Mouse (Mus musculus): ENCODE results near the gene Nrtn.

The Nrtn gene

DNA sequence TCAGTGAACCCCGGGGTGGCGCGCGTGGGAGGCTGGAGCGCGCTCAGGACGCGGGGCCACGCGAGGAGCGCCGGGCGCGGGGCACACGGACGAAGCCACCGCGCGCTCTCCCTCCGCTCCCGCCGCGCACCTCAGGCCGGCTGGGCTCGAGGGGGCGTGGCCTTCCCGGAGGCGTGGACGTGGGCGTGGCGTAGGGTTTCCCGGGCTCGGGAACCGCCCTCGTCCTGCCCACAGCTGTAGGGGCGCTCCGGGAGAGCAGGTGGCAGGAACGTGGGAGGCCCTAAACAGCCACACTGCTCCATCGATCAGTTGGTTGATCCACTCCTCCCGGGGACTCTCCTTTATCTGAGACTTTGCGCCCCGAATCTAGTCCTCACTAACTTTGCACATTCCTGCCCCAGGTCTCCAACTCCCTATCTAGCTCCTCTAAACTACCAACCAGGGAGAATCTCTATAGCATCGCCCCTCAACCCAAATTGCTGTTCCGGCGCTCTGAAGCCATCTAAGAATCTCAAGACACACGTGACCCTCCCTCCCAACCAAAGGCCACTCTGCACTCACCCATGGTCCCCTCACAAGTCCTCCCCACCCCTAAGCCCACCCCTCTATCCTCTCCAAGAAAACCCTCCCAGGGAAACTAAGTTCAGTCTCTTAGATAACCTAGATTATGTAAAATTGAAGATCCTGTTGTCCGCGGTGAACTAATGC lies at the start of gene Nrtn:
Nrtn (minus strand) TSS at position 115 of the 708 bp plus-strand sequence.
- peak; percentile 91 for DNase-seq

DNA sequence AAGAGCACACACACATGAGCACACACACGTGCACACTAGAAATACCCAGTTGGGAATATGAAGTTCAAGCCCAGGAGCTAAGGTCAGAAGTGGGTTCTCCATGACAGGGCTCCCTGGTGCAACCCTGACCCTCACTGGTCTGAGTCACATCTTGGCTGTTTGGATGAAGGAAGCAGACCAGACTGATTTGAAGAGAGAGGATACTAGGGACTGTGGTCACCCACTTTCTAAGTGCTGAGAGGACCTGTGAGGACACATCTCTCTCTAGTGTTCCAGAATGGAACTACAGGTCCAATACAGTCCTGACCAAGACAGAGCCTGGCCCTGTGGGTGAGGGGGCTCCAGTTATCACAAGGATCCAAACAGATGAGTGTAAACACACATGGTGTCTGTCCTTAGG lies 48.5 kb upstream of the Nrtn start:
- DNase-seq = no peak

DNA sequence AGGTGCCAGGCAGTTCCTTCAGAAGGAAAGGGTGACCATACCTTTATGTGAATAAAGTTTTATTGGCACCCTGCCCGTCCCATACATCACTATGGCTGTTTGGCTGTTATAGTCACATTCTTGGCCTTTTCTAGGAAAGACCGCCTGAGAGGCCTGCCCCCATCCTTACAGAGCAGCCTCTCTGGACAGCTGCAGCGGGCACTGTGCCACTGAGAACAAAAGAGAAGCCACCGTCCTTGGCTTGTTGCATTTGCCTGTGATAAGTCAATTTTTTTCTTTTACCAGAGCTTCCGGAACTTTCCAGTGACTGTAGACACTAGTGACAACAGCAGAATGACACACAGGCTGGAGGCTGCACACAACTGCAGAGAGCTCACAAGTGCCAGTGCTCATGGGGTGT lies 47.6 kb upstream of the Nrtn start:
- no peak for DNase-seq

DNA sequence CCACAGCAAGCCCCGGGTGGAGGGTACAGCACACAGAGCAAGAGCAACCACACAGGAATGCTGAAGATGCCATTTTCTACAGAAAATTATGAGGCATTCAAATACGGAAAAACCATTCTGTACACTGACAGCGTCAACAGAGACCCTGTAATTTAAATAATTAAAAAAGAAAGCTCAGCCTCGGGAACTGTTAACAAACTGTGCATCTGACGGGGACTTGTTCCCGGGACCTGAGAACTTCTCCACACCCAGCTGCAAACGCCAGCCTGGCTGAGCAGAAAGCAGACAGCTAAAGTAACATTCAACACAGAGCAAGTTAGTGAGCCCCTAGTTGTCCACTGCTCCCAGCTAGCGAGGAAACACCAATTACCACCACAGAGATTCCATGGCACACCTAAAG lies 44.7 kb upstream of the Nrtn start:
- DNase-seq = no peak

DNA sequence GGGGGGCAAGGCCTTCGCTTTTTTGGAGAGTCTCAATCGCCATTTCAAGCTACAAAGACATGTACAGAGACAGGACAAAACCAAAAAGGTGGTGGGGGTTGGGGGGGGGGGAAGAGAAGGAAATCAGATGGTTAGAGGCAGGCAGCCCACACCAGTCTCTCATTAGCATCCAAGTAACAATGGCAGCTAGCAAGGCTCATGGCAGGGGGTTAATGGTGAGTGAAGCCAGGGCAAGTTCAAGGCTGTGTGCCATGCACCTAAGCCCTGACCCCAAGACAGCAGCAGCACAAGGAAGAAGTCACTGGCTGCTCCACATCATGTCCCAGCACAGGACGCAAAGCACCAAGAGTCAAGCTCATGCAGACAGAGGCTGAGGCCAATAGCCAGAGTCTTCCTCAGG lies 41.9 kb upstream of the Nrtn start:
- DNase-seq = no peak

DNA sequence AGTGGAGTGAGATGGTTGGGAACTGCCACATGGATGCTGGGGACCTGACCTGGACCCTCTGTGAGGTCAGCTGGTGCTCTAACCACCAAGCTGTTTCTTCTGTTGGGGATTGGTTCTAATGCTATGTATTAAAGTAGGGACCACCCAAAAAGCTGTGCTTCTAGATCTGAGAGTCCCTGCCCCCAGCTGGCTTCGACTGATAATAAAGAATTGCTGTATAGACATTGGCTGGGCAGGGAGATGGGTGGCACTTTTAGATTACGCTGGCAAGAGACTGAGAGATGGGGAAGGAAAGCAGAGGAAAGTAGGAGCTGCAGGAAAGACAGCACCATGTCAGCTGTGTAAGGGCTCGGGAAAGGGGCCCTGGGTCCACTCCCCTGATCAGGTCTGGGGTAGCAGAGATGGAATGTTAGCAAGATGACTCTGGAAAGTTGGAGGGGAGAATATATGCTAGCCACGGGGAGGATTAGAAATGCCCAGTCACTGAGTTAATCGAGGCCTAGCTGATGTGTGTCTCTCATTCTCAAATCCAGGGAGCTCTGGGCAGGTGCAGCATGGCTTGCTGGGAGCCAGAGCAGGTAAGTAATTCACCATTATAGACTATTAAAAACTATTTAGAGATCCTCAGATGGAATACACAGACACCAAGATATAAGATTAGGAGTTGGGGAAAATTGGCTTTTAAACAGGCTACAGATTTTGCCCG lies 36.4 kb upstream of the Nrtn start:
- no peak for DNase-seq

DNA sequence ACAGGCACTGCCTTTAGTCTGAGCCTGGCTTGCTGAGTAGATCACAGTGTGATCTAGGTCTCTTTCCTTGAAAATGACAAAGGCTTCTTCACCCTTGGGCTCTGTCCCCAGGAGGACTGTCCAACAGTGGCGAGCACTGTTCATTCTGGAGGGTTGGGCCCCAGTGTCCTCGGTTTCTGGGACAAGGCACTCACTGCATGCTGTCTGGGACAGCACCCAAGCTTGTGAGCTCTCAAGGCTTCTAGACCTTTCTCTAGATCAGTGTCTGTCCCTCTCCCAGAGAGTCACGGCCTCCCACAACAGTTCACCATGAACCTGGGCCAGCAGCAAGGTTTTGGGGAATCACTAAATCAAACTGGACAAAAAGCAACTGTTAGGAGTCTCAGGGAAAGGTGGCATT lies 35.3 kb upstream of the Nrtn start:
- DNase-seq = no peak

DNA sequence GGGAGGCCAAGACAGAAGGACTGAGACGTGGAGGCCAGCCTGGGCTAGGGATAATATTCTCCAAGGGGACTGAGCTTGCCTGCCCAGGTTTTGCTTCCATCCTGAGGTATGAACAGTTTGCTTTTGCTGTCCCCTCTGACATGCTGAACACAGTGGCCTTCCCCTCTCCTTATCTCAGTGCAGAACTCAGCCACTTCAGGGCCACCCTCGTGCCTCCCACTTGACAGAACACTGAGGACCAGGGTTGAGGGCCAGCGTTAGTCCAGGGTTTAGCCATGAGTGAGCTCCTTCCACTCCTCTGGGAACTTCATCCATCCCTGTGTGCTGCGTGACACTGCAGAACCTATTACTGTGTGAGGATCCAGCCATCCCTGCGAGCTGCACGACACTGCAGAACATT lies 32.0 kb upstream of the Nrtn start:
- no peak for DNase-seq

DNA sequence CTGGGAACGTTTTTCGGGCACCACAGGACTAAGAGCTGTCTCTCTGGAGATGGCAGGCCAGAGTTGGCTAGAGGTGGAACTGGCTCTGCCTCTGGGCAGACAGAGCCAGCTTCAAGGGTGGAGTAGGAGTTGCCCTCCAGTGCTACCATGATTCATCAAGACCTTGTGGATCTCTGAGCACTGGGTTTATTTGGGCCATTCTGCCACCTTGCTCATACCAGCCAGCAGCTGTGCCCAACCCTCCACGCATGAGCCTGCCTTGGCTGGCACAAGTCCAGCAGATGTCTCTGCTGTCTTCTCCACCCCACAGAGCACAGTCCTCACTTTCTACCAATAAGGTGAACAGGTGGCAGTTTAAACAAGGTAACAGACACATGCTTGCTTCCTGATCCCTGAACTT lies 31.6 kb upstream of the Nrtn start:
- DNase-seq = no peak

DNA sequence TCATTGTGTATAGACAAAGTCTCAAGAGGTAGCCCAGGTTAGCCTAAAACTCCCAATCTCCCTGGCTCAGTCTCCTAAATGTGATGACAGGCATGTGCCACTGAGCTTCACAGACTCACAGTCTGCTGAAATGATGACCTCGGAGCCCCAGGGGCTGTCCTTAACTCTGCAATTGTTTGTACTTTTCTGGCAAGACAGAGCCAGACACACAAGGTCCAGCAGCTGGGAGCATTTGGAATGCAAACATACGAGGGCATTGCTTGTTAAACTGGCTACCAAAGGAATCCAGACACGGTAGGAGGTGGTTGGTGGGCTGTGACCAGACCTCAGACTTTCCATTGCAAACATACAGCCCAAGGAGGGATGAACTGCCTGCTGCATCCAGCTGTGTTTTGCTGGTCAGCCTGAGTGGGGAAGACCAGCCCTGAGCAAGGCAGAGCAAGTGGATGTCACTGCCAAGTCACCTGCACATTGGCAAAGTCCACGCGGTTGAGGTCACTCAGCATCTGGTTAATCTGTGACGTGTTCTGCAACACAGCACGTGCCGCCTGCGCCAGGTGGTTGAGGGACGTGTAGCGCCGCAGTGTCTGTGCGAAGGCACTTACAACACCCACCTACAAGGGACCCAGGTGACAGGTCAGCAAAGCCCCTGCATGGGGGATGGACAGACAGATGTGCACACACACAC lies 23.1 kb upstream of the Nrtn start:
- DNase-seq = no peak

DNA sequence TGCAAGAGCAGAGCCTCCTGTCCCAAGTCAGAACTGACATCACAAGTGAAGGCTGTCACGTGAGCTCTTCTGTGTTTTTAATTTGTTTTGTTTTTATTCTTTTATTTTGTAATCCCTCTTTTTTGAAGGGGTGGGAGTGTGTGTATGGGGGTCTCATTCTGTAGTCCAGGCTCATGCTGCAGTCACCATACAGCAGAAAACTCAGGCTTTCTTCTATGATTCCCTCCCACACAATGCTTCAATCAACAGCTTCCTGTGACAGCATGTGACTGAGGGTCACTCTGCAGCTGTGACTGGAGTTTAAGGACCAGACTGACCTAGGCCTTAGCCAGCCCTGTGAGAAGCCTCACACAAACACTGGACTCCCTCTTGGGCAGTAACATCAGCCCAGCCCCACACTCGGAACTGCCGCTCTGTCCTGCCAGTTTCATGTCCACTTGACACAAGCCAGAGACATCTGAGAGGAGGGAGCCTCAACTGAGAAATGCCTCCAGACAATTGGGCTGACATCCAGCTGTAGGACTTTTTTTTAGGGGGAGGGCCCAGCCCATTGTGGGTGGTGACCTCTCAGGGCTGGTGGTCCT lies 21.5 kb upstream of the Nrtn start:
- no peak for DNase-seq

DNA sequence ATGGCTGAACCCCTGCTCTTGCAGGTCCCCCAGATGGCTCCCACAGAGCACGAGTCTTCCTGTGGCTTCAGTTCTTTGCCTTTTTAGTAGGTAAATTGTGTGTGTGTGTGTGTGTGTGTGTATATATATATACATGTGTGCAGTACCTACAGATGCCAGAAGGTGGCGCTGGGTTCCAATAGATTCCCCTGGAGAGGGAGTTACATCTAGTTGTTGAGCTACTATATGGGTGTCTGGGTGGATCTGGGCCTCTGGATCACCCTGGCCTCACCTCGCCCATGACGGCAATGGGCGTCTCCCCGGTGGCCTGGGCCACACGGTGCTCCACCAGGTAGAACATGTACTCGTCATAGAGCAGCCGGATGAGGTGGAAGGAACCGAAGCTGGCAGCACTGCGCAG lies 20.2 kb upstream of the Nrtn start:
- DNase-seq = no peak

DNA sequence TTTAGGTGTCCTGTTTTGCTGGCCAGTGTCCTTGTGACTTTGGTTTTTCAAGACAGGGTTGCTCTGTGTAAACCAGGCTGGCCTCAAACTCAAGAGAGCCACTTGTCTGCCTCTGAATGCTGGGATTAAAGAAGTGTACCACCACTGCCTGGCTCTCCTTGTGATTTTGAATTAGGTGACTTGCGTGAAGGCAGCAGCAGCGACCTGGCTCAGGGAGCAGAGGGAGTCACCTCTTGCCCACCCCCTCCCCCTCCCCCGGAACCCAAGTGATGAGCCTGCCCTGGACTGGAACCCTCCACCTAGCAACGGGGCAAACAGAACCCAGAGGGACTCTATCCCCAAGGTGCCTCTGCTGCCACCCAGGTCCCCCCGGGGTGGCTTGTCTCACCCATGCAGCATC lies 12.6 kb upstream of the Nrtn start, which contains the start of gene Prr22:
Prr22 (plus strand) TSS at position 301 of the 400 bp plus-strand sequence.
- no peak for DNase-seq

DNA sequence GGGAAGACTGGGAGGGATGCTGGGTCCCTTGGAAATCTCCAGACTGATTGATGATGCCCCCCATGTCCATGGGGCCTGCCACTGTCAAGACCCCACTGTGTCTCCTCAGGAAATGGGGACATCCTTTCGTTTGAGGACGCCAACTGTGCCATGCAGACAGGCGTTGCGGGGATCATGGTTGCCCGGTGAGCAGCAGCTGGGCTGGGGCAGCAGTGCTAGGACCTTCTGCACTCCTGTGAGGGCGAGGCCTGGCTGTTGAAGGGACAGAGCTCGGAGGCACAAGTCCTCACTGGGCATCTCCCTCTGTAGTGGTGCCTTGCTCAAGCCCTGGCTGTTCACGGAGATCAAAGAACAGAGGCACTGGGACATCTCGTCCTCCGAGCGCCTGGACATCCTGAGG lies 11.6 kb upstream of the Nrtn start:
- DNase-seq = no peak

DNA sequence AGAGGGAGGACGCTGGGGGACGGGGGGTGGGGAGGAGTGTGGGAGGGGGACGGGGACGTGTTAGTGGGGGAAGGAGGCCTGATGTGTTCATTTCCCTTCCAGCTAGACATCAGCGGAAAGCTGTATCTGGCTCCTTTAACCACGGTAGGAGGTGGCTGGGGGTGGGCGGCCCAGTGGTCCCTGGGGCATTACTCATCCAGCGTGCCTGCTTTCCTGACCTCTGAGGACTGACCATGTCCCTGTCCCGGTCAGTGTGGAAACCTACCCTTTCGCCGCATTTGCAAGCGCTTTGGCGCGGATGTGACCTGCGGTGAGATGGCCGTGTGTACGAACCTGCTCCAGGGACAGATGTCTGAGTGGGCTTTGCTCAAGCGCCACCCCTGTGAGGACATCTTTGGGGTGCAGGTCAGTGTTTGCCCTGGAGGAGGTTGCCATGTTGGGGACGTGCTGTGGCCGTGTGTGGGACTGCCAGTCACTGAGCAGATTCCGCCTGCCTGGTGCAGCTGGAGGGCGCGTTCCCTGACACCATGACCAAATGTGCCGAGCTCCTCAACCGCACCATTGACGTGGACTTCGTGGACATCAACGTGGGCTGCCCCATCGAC lies 10.3 kb upstream of the Nrtn start:
- DNase-seq = no peak

DNA sequence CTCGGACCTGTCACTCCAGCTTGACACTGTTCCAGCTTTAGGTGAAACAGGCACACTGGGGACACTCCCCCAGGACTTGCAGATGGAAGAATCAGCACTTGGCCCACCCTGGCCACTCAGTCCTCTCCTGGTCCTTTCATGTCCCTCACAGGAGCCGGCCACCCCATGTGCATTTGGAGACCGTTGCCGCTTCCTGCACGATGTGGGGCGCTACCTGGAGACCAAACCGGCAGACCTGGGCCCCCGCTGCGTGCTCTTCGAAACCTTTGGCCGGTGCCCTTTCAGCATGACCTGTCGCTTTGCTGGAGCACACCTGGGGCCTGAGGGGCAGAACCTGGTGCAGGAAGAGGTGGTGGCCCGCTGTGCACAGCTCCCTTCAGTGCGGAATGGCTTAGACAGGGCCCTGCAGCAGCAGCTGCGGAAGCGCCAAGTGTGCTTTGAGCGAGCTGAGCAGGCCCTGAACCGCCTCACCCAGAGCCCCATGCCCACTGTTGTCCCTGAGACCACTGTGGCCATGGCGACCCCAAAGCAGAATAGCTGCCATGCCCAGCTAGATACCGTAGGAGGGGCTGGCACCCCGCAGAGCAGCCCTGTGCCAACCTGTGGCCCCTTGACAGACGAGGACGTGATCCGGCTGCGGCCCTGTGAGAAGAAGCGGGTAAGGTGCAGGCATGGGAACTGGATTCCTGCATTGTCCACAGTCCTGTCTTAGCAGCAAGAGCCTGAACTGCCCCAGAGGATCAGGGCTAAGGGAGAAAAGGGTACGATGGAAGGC lies 9.5 kb upstream of the Nrtn start:
- no peak for DNase-seq

DNA sequence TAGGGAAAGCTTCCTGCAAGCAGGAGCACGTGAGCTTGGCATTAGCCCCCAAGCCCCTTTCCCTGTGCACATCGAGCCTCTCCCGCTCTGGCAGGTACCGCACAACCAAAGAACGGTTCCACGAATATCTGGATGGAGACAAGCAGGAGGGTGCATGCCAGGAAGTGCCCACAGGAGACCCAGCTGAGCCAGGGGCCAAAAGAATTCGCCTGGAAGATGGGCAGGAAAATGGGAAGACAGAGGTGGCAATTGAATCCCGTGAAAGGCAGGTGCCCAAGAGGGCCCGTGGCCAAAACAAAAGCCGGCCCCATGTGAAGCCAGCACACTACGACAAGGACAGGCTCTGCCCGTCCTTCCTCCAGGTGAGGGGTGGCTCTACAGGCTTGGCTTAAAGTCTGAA lies 8.1 kb upstream of the Nrtn start:
- DNase-seq = no peak

DNA sequence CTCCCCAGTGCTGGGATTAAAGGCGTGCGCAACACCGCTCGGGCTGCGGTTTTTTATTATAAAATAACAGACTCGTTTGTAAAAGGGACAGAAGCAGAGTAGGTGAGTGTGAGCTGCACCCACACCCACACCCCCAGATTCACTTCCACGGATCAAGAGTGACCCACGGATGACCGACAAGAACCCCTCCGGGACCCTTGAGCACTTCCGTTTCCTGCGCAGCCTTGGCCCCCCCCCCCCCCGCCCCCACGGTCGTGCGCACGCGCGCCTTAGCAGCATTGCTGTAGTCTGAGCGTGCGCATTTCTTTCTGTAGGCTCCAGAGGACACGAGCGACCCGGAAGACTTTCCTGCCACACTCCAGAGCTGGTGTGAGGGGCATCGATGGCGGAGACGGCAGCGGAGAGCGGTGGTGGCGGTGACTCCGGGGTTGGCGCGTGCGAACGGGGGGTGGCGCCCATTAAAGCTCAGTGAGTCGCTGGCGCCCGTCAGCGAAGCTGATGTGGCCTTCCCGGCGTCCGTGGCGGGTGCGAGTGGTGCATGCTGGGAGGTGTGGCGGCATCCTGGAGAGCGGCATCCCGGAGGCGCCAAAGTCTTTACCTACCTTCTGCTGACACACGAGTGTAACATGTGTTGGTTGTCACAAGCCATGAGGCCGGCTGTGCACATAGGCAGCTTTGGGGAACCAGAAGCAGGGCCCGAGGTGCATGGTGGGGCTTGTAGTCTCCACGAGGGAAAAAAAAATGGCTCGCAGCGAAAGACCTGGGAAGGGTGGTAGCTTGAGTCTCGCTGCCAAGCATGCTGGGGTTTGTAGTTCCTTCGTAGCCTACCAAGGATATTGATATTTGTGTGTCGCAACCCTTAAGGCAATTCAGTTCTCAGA lies 7.4 kb upstream of the Nrtn start, which contains the start of gene Dus3l:
Dus3l (plus strand) TSS at position 284 of the 881 bp plus-strand sequence.
- peak; percentile 95 for DNase-seq

DNA sequence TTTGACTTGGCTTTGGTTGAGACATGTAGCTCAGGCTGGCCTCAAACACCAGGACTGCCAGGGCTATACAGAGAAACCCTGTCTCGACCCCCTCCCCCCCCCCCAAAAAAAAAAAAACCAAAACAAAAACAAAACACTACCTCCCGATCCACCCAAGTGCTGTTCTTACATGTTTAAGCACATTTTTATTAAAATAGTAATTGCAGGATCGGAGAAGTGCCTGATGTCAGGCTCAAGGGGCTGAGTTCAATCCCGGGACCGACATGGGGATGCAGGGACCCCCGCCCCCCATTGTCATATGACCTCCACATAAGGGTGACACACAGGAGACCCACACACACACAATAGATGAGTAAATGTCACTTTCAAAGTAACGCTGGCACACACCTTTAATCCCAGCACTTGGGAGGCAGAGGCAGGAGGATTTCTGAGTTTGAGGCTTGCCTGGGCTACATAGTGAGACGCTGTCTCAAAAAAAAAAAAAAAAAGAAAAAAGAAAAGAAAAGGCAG lies 6.5 kb upstream of the Nrtn start:
- DNase-seq = no peak

DNA sequence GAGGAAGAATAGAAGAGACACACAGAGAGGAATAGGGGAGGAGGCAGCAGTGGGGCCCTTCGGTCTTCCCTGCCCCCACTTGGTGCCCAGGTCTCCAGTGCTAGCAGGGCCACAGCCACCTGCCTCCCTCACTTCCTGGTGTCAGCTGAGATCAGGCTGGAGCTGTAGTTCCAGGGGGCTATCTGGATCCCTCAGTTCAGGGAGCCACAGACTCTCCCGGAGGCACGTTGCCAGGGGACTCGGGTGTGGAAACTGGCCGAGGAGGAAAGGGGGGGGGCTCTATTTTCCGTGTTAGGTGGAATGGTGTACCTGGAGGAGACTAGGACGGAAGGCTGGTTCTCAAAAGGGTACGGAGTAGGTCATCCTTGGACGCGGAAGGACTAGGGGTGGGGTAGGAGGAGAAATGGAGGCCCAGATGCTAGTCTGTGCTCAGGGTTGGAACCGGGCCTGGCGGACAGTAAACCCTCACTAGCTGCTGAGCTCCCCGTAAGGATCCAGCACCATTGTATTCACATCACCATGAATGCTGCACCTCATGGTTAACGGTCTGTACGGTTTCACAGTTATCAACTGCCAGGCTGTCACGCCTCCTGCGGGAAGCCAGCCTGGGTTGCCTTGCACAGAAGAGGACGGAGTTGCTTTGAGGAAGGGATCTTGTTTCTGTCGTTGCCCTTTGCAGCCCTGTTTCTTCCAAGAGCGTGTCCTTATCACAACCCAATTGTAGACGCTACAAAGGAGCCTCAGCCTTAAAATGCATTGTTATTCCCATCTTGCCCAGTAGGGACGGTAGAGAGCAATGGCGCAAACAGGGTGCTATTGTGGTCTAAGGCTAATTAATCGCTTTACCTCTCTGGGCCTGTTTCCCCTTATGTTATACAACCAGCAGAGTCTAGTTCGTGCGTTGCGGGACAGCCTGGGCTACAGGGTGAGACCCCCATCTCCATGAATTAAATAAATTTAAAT lies 5.7 kb upstream of the Nrtn start:
- peak; percentile 83 for DNase-seq

All from lung, postnatal 36 days (tissue).